Mouse (Mus musculus) liver (tissue): ENCODE results near the gene Gm3373.
"Not testable (repeated sequence)": the region's sequence is repeated elsewhere in the genome, so short reads cannot be mapped to it uniquely, and the experiment has no call there.

Experiments
- DNase-seq: peaks from one replicate; pipeline ENCODE4 v3.0.0-alpha.2; 2020; ENCODE audit warnings: mixed read lengths

The Gm3373 gene

GRCm38 (mm10) chr14:5741477-5741876, at the start of gene Gm3373:
Gene Gm3373 (minus strand): TSS chr14:5741577.
- DNase-seq = not testable (repeated sequence)

DNA sequence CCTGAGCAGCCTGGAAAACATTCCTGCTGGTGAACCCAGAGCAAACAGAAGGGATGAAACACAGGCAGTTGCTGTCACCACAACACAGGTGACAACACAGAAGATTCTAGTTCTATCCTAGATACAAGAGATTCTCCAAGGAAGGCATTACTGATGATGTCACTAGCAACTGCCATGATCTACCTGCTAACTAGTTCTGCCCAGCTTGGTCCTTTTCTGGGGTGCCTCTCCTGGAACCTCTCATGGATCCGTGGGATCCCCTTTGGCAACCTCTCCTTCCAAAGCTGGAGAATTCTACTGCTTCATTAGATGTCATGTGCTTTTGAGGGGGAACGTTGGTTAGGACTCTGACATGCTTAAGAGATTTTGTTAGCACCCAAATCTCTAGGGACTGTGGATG, 54.0 kb downstream of the Gm3373 start, which contains the start of gene Gm9603:
Gene Gm9603, minus strand, starts transcription at position 101 of the 400 bp plus-strand sequence.
- DNase-seq = not testable (repeated sequence)
